Mouse (Mus musculus): ENCODE results near the gene Zswim8. TPM values are rescaled to one million over a fixed set of nuclear protein-coding genes. Genes with fewer than 3 reads are reported as not detected.

The Zswim8 gene
- polyA plus RNA-seq (2015; fragmentation: Nextera tagmentation; extraction: Ambion mirVana) = 15.8 and 20.1 TPM in 2 replicates

GRCm38 (mm10) chr14:20707201-20708190 lies at the start of gene Zswim8:
Gene Zswim8, plus strand, starts transcription at chr14:20707552.

GRCm38 (mm10) chr14:20668154-20668810 lies 39.1 kb upstream of the Zswim8 start, which contains the start of gene Synpo2l:
Gene Synpo2l, minus strand, starts transcription at chr14:20668354.

GRCm38 (mm10) chr14:20674064-20674833 lies 33.1 kb upstream of the Zswim8 start, which contains the start of gene Sec24c:
Gene Sec24c, plus strand, starts transcription at chr14:20674308.

GRCm38 (mm10) chr14:20694884-20695760 lies 12.2 kb upstream of the Zswim8 start, which contains the start of gene Fut11:
Gene Fut11, plus strand, starts transcription at chr14:20694968.

GRCm38 (mm10) chr14:20702741-20703381 lies 4.5 kb upstream of the Zswim8 start, which contains the start of gene Chchd1:
Gene Chchd1, plus strand, starts transcription at chr14:20703006.

GRCm38 (mm10) chr14:20733952-20734774 lies 26.8 kb downstream of the Zswim8 start, which contains the start of gene Ndst2:
Gene Ndst2, minus strand, starts transcription at chr14:20734562.

Small RNAs within 50 kb of the gene (microRNA-seq; reads per million reads assigned to microRNA genes)
- not detected for gene Mir6946 (ENCODE audit: borderline replicate concordance, insufficient number of aligned reads)

Other genes starting within 250 kb of the Zswim8 start
- gene Anxa7, start 227.4 kb upstream of the Zswim8 start, polyA plus RNA-seq (2015; fragmentation: Nextera tagmentation; extraction: Ambion mirVana) = 43.4 and 69.8 TPM in 2 replicates
- 0.35 TPM in 2 replicates for gene Mss51, start 210.7 kb upstream of the Zswim8 start, polyA plus RNA-seq (2015; fragmentation: Nextera tagmentation; extraction: Ambion mirVana)
- gene Ppp3cb, start 161.0 kb upstream of the Zswim8 start, polyA plus RNA-seq (2015; fragmentation: Nextera tagmentation; extraction: Ambion mirVana) = 29.0 and 31.8 TPM in 2 replicates
- 2.5 and 3.9 TPM in 2 replicates for gene Usp54, start 66.5 kb upstream of the Zswim8 start, polyA plus RNA-seq (2015; fragmentation: Nextera tagmentation; extraction: Ambion mirVana)
- gene Myoz1, start 51.0 kb upstream of the Zswim8 start, polyA plus RNA-seq (2015; fragmentation: Nextera tagmentation; extraction: Ambion mirVana) = 1.9 and 5.8 TPM in 2 replicates
- gene Synpo2l, start 39.2 kb upstream of the Zswim8 start, polyA plus RNA-seq (2015; fragmentation: Nextera tagmentation; extraction: Ambion mirVana) = 0.38 and 2.0 TPM in 2 replicates
- gene Sec24c, start 33.2 kb upstream of the Zswim8 start, polyA plus RNA-seq (2015; fragmentation: Nextera tagmentation; extraction: Ambion mirVana) = 30.9 and 45.5 TPM in 2 replicates
- gene Fut11, start 12.6 kb upstream of the Zswim8 start, polyA plus RNA-seq (2015; fragmentation: Nextera tagmentation; extraction: Ambion mirVana) = 28.4 and 31.5 TPM in 2 replicates
- gene Chchd1, start 4.5 kb upstream of the Zswim8 start, polyA plus RNA-seq (2015; fragmentation: Nextera tagmentation; extraction: Ambion mirVana) = 344 and 686 TPM in 2 replicates
- gene Ndst2, start 27.0 kb downstream of the Zswim8 start, polyA plus RNA-seq (2015; fragmentation: Nextera tagmentation; extraction: Ambion mirVana) = 13.2 and 18.0 TPM in 2 replicates
- gene Camk2g, start 86.5 kb downstream of the Zswim8 start, polyA plus RNA-seq (2015; fragmentation: Nextera tagmentation; extraction: Ambion mirVana) = 52.9 and 69.8 TPM in 2 replicates
- gene Plau, start 129.1 kb downstream of the Zswim8 start, polyA plus RNA-seq (2015; fragmentation: Nextera tagmentation; extraction: Ambion mirVana) = 2.0 and 3.5 TPM in 2 replicates
- 22.7 and 24.6 TPM in 2 replicates for gene Vcl, start 221.8 kb downstream of the Zswim8 start, polyA plus RNA-seq (2015; fragmentation: Nextera tagmentation; extraction: Ambion mirVana)

All from adrenal gland, postnatal 0 days (tissue).